Mouse (Mus musculus) intestine, embryonic 15.5 days (tissue): ENCODE data around the gene Zan. TPM values are rescaled to one million over a fixed set of nuclear protein-coding genes. Genes with fewer than 3 reads are reported as not detected.

ENCODE experiments used
- ATAC-seq: fragments of 200-750 bp; cut with Nextera tagmentation; 2 replicates; pipeline ENCODE4 v1.8.0; 2017; ENCODE audit warnings: moderate TSS enrichment, moderate library complexity
- H3K27ac ChIP-seq: fragments of 300-500 bp; sonication (generic); 2 replicates; pipeline ENCODE4 v1.5.1; 2015; ENCODE audit warnings: mild to moderate bottlenecking, inconsistent platforms
- H3K27me3 ChIP-seq: fragments of 300-500 bp; sonication (generic); replicated peaks from 2 replicates; pipeline ENCODE4 v1.6.1; 2015; ENCODE audit warnings: inconsistent platforms
- H3K36me3 ChIP-seq: fragments of 300-500 bp; sonication (generic); 2 replicates; pipeline ENCODE4 v1.6.1; 2015; ENCODE audit warnings: inconsistent platforms
- H3K4me1 ChIP-seq: fragments of 300-500 bp; sonication (generic); replicated peaks from 2 replicates; pipeline ENCODE4 v1.6.1; 2015; ENCODE audit warnings: inconsistent platforms
- H3K4me2 ChIP-seq: fragments of 300-500 bp; sonication (generic); replicated peaks from 2 replicates; pipeline ENCODE4 v1.6.1; 2015; ENCODE audit warnings: mild to moderate bottlenecking, inconsistent platforms
- H3K4me3 ChIP-seq: fragments of 300-500 bp; sonication (generic); replicated peaks from 2 replicates; pipeline ENCODE4 v1.5.1; 2015; ENCODE audit warnings: inconsistent platforms
- H3K9ac ChIP-seq: fragments of 300-500 bp; sonication (generic); 2 replicates; pipeline ENCODE4 v1.6.1; 2015; ENCODE audit warnings: inconsistent platforms
- H3K9me3 ChIP-seq: fragments of 300-500 bp; sonication (generic); 2 replicates; pipeline ENCODE4 v1.6.1; 2016; ENCODE audit warnings: inconsistent platforms
- WGBS: fragments of 180-500 bp; shearing (Covaris S2); methylation state at CpG from one replicate; pipeline ENCODE4 v1.1.7; 2015; 5-methylcytosine and 5-hydroxymethylcytosine counted together
- polyA plus RNA-seq: library from polyadenylated mRNA; unstranded; fragments of >200 nt; fragmentation: Nextera tagmentation; extraction: Ambion mirVana; gene quantifications from 2 replicates; pipeline ENCODE4 v1.2.1, GENCODE M21; 2015

Gene Zan
- polyA plus RNA-seq, 1 experiment from 2014 or later, result 0.52 TPM

GRCm38 (mm10) chr5:137346388-137346787 is 130.5 kb downstream of the Zan start:
- H3K27me3 ChIP-seq, result no peaks in the 10 kb centered on the region
- no peaks in the 10 kb centered on the region for H3K9me3 ChIP-seq
- peaks cover 37% of the 10 kb centered on the region for H3K4me1 ChIP-seq
- no peaks in the 10 kb centered on the region for H3K36me3 ChIP-seq
- WGBS, result 41% methylated on average over 1 of the region's 1 CpGs
- no peak overlapping the region for H3K9ac ChIP-seq
- no peak overlapping the region for H3K4me3 ChIP-seq
- ATAC-seq, result no peak
- H3K4me2 ChIP-seq, result peak overlapping the region; percentile 44
- H3K27ac ChIP-seq, result peak overlapping the region; percentile 70

GRCm38 (mm10) chr5:137345821-137346220 is 131.0 kb downstream of the Zan start:
- H3K4me2 ChIP-seq, result peak overlapping the region; percentile 44
- H3K9me3 ChIP-seq, result no peaks in the 10 kb centered on the region
- WGBS, result 13% methylated on average over 9 of the region's 9 CpGs
- peak overlapping the region; percentile 81 for H3K27ac ChIP-seq
- peaks cover 37% of the 10 kb centered on the region for H3K4me1 ChIP-seq
- H3K36me3 ChIP-seq, result no peaks in the 10 kb centered on the region
- H3K4me3 ChIP-seq, result no peak overlapping the region
- H3K9ac ChIP-seq, result 0 out of 2 replicates have a peak overlapping the region, but pooled peaks have one; percentile 5
- H3K27me3 ChIP-seq, result no peaks in the 10 kb centered on the region
- ATAC-seq, result peak; percentile 73

- H3K27ac ChIP-seq, result peak overlapping the region; percentile 73
- no peak overlapping the region for H3K4me2 ChIP-seq
- H3K4me1 ChIP-seq, result peaks cover 44% of the 10 kb centered on the region
- H3K9me3 ChIP-seq, result no peaks in the 10 kb centered on the region
- H3K9ac ChIP-seq, result no peak overlapping the region
- no peaks in the 10 kb centered on the region for H3K27me3 ChIP-seq
- ATAC-seq, result no peak
- H3K36me3 ChIP-seq, result no peaks in the 10 kb centered on the region
- no peak overlapping the region for H3K4me3 ChIP-seq
These were observed 133.0 kb downstream of the Zan start for GRCm38 (mm10) chr5:137343869-137344268.

- Histone ChIP-seq H3K36me3 (no peaks in the 10 kb centered on the region), H3K27ac (no peak overlapping the region), H3K9me3 (no peaks in the 10 kb centered on the region), H3K27me3 (no peaks in the 10 kb centered on the region), H3K4me1 (peaks cover 41% of the 10 kb centered on the region), H3K4me3 (no peak overlapping the region), H3K4me2 (no peak overlapping the region), H3K9ac (no peak overlapping the region)
- WGBS, result 96% methylated on average over 5 of the region's 5 CpGs
- ATAC-seq, result no peak
These were observed 133.5 kb downstream of the Zan start for GRCm38 (mm10) chr5:137343412-137343811.

- H3K9me3 ChIP-seq, result no peaks in the 10 kb centered on the region
- H3K27me3 ChIP-seq, result no peaks in the 10 kb centered on the region
- no peak overlapping the region for H3K9ac ChIP-seq
- H3K4me3 ChIP-seq, result no peak overlapping the region
- no peak overlapping the region for H3K4me2 ChIP-seq
- no peaks in the 10 kb centered on the region for H3K36me3 ChIP-seq
- no peak for ATAC-seq
- H3K4me1 ChIP-seq, result peaks cover 33% of the 10 kb centered on the region
- 39% methylated on average over 7 of the region's 7 CpGs for WGBS
- no peak overlapping the region for H3K27ac ChIP-seq
These were observed 134.4 kb downstream of the Zan start for GRCm38 (mm10) chr5:137342407-137343012.

GRCm38 (mm10) chr5:137340222-137340621 is 136.6 kb downstream of the Zan start:
- ATAC-seq, result no peak
- no peak overlapping the region for H3K9ac ChIP-seq

GRCm38 (mm10) chr5:137339290-137339979 is 137.4 kb downstream of the Zan start:
- WGBS, result 17% methylated on average over 20 of the region's 22 CpGs

More at GRCm38 (mm10) chr5:137340222-137340621, 136.6 kb downstream of the Zan start:
- Histone ChIP-seq H3K36me3 (no peaks in the 10 kb centered on the region), H3K4me1 (peaks cover 30% of the 10 kb centered on the region), H3K27me3 (no peaks in the 10 kb centered on the region), H3K4me3 (no peak overlapping the region), H3K4me2 (no peak overlapping the region), H3K9me3 (no peaks in the 10 kb centered on the region), H3K27ac (peak overlapping the region; percentile 83)
- 75% methylated on average over 6 of the region's 6 CpGs for WGBS

GRCm38 (mm10) chr5:137338663-137339289 is 138.1 kb downstream of the Zan start:
- H3K9me3 ChIP-seq, result no peaks in the 10 kb centered on the region
- 2% methylated on average over 11 of the region's 11 CpGs for WGBS
- no peaks in the 10 kb centered on the region for H3K36me3 ChIP-seq
- H3K9ac ChIP-seq, result peak overlapping the region; percentile 52
- H3K27me3 ChIP-seq, result no peaks in the 10 kb centered on the region
- H3K4me2 ChIP-seq, result peak overlapping the region; percentile 60
- H3K4me3 ChIP-seq, result peak overlapping the region; percentile 36
- peak; percentile 24 for ATAC-seq
- peaks cover 27% of the 10 kb centered on the region for H3K4me1 ChIP-seq
- peak overlapping the region; percentile 83 for H3K27ac ChIP-seq

More at GRCm38 (mm10) chr5:137339290-137339979, 137.4 kb downstream of the Zan start:
- H3K36me3 ChIP-seq, result no peaks in the 10 kb centered on the region
- H3K9me3 ChIP-seq, result no peaks in the 10 kb centered on the region
- peak; percentile 40 for ATAC-seq
- H3K27ac ChIP-seq, result peak overlapping the region; percentile 83
- H3K4me1 ChIP-seq, result peaks cover 24% of the 10 kb centered on the region
- H3K27me3 ChIP-seq, result no peaks in the 10 kb centered on the region
- H3K4me3 ChIP-seq, result peak overlapping the region; percentile 36
- H3K9ac ChIP-seq, result peak overlapping the region; percentile 52
- peak overlapping the region; percentile 60 for H3K4me2 ChIP-seq

- WGBS, result 2% methylated on average over 19 of the region's 19 CpGs
- Histone ChIP-seq H3K36me3 (no peaks in the 10 kb centered on the region), H3K4me3 (peak overlapping the region; percentile 36), H3K9me3 (no peaks in the 10 kb centered on the region), H3K4me1 (peaks cover 27% of the 10 kb centered on the region), H3K27me3 (no peaks in the 10 kb centered on the region), H3K27ac (peak overlapping the region; percentile 83), H3K4me2 (peak overlapping the region; percentile 60), H3K9ac (peak overlapping the region; percentile 52)
- ATAC-seq, result peak; percentile 81
These were observed 138.6 kb downstream of the Zan start for GRCm38 (mm10) chr5:137338256-137338655.

GRCm38 (mm10) chr5:137337190-137337589 is 139.7 kb downstream of the Zan start:
- Histone ChIP-seq H3K4me1 (peaks cover 29% of the 10 kb centered on the region), H3K9me3 (no peaks in the 10 kb centered on the region), H3K36me3 (no peaks in the 10 kb centered on the region), H3K27ac (peak overlapping the region; percentile 67), H3K27me3 (no peaks in the 10 kb centered on the region), H3K9ac (peak overlapping the region; percentile 8; the same call in 1 of the 2 replicates), H3K4me2 (peak overlapping the region; percentile 60), H3K4me3 (no peak overlapping the region)
- no peak; the same call in 1 of the 2 replicates for ATAC-seq
- 42% methylated on average over 8 of the region's 8 CpGs for WGBS

- Histone ChIP-seq H3K4me3 (no peak overlapping the region), H3K27ac (no peak overlapping the region), H3K9ac (no peak overlapping the region), H3K9me3 (no peaks in the 10 kb centered on the region), H3K4me1 (peaks cover 32% of the 10 kb centered on the region), H3K36me3 (no peaks in the 10 kb centered on the region), H3K27me3 (no peaks in the 10 kb centered on the region), H3K4me2 (no peak overlapping the region)
- 74% methylated on average over 6 of the region's 6 CpGs for WGBS
- no peak for ATAC-seq
These were observed 141.8 kb downstream of the Zan start for GRCm38 (mm10) chr5:137335066-137335465.

- no peak for ATAC-seq
- Histone ChIP-seq H3K9ac (peak overlapping the region; percentile 77; the same call in 1 of the 2 replicates), H3K4me2 (peak overlapping the region; percentile 96), H3K4me3 (peak overlapping the region; percentile 67), H3K27ac (0 out of 2 replicates have a peak overlapping the region, but pooled peaks have one; percentile 75), H3K4me1 (peaks cover 25% of the 10 kb centered on the region), H3K9me3 (no peaks in the 10 kb centered on the region), H3K36me3 (no peaks in the 10 kb centered on the region), H3K27me3 (no peaks in the 10 kb centered on the region)
- WGBS, result 44% methylated on average over 10 of the region's 10 CpGs
These were observed 142.5 kb downstream of the Zan start for GRCm38 (mm10) chr5:137334317-137334716.
